Mouse (Mus musculus): ENCODE measurements around the gene Dcaf6.

- TF ChIP-seq POLR2A (IDR thresholded peaks at IDR 0.05; ENCODE audit: low read depth, low read length) (no peak), CTCF (IDR thresholded peaks at IDR 0.05; ENCODE audit: borderline replicate concordance, insufficient read depth, low read length) (no peak)
Measured at GRCm38 (mm10) chr1:165471490-165471889, 11.2 kb upstream of the Dcaf6 start.

Measured in embryonic fibroblast, embryonic 13.5 days (primary cell).